Mouse (Mus musculus) lung, postnatal 10 days (tissue): ENCODE measurements at regions not wholly inside any gene's neighbourhood (a gene's known extent, or its start where the extent isn't known, plus 50 kb on each side); places are given as distances from the start of the nearest gene placed in this dataset.

Source experiments
- DNase-seq: peaks from one replicate; pipeline ENCODE4 v3.0.0; 2021

- DNase-seq: no peak
Measured at GRCm38 (mm10) chr5:141138771-141139360, 102.4 kb upstream of the Sdk1 start.

DNA sequence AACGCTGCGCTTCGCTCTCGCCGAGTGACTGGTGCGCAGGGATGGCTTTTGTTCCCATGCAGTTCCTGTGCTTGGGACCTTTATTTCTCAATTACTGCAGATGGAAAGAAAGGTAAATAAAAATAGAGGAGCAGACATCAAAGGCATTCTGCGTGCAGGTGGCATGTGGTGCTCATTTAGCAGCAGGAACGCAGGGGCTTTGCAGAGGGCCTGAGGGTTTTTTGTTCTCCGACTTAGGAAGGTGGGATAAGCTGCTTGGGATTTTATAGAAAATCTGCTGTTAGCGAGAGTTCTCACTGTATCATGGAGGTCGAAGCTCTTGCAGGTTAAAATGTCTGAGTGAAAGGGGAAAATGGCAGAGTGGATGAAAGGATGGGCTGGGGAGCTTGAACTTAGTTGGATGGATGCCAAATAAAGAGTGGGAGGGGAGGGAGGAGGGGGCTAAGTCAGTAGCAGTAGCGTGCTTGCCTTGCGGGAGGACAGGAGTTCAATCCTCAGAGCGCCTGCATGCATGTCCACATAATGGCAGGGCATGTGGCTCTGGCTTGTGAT lies 101.9 kb upstream of the Sdk1 start:
- no peak for DNase-seq

DNA sequence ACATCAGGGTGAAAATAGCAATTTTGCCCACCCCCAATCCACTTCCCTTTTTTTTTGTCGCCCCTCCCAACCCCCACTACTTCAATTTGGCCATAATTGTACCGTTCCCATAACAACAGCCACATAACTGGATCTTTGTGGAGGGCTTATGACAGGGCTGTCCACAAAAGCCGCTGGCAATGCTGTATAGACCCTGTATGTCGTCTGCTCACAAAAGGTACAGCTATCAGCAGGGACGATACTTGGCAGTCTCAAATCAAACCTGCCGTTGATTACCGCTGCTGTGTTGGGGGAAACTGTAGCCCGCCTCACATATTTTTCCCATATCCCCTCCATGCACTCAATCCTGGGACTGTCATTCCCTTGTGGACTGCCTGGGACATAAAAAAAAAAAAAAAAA lies 80.9 kb upstream of the Sdk1 start:
- no peak for DNase-seq

DNA sequence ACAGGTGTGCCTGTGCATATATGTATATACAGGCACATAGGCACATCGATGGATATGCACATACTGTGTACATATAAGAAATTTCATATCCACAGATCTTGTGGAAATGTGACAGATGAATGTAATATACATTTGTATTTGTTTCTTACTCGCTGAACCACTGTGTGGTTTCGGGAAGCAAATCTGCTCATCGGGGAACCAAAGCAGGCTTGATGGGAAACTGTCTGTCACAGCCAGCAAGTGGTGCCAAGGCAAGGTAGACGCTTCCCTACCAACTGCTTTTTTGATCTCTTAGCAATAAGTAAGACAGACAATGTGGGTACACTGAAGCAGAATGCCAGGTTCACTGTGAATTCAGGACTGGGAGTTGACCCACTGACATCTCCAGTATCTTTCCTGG lies 80.3 kb upstream of the Sdk1 start:
- DNase-seq: no peak

DNA sequence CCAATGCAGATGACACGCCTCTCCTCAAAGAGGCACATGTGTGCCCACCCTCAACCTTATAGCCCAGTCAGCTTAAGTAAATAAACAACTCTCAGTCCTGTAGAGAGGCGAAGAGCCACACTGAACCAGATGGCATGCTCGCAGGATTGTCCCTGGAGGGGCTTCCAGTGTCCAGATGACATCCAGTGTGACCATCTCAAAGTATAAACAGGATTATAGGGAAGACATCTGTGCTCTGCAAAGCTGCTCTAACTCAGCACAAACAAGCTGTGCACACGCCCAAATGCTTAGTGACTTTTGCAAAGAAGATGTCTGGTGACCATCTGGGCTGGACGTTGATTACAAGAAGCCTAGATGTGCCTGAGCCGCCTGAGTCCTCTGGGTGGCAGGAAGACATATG lies 58.8 kb upstream of the Sdk1 start:
- DNase-seq: no peak

DNA sequence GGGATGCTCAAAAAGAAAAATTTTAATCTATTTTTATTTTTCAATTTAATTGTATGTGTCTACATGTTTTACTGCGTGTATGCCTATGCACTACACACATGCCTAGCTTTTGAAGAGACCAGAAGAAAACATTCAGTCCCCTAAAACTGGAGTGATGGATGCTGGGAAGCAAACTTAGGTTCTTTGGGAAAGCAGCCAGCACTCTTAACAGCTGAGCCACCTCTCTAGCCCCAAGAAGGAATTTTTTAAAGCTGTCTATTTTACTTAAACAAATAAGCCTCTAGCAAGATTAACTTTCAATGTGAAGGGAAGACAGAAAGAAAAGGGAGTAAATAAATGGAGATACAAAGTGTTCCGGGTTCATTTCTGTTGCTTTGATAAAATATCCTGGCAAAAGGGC lies 52.3 kb upstream of the Sdk1 start:
- no peak for DNase-seq
